Mouse (Mus musculus): ENCODE measurements at regions not wholly inside any gene's neighbourhood (a gene's known extent, or its start where the extent isn't known, plus 50 kb on each side); places are given as distances from the start of the nearest gene placed in this dataset.

GRCm38 (mm10) chr7:93332203-93332602 is 252.5 kb downstream of the Fam181b start:
- TF ChIP-seq CTCF (IDR thresholded peaks at IDR 0.05; ENCODE audit: borderline replicate concordance, insufficient read depth, low read length) (no peak), POLR2A (IDR thresholded peaks at IDR 0.05; ENCODE audit: low read depth, low read length) (no peak)

All from embryonic fibroblast, embryonic 13.5 days (primary cell).